Mouse (Mus musculus) bone marrow macrophage, adult 2 months (primary cell): ENCODE measurements at regions not wholly inside any gene's neighbourhood (a gene's known extent, or its start where the extent isn't known, plus 50 kb on each side); places are given as distances from the start of the nearest gene placed in this dataset.

ENCODE experiments used
- CTCF ChIP-seq: IDR thresholded peaks from 2 replicates; pipeline ENCODE4 v1.5.1; 2012; ENCODE audit warnings: low read depth, mild to moderate bottlenecking, low read length, moderate library complexity
- POLR2A ChIP-seq: IDR thresholded peaks from 2 replicates; pipeline ENCODE4 v1.6.1; 2012; ENCODE audit warnings: mild to moderate bottlenecking, low read depth, low read length, borderline replicate concordance

DNA sequence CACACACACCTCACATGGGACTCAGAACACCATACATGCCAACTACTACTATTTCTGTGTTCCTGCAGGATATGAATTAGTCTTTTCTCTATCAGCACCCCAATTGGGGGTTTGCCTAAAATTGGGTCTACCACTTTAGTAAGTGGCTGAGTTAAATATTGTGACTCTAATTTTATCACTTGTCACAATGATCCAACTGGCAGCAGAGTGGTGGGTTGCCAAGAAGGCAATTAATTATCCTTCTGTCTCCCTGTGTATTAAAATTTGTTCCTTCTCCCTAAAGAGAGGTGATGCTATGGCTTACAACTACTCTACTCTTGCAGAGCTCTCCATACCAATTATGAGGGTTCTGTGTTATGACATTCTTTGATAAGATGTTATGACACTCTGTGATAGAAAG lies 245.3 kb downstream of the Brms1l start:
- TF ChIP-seq CTCF: no peak
- TF ChIP-seq POLR2A: no peak
